Mouse (Mus musculus) thymus, adult 18-20 months (tissue): Measurements from ENCODE around the gene Sec24c.

Source experiments
- DNase-seq, 2 experiments: peaks; one replicate each; pipeline ENCODE4 v3.0.0; 2022; ENCODE audit warnings: mixed read lengths in 2 of 2

Gene Sec24c

DNA sequence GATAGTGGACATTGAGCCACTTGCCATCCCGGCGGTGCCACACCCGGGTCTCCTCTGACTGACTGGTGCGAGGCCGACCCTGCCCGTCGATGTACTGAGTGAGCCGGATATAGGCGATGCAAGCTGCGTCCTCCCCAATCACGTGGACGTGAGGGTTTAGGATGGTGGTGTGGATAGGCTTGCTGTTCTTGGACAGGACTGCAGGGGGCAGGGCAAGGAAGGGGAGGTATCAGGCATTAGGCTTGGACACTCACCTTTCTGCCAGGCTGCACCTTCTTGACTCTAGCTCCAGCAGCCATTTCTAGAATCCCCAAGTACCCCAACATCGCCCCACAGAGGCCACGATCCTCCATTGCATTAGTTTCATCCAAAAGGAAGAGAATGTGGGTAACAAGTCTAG is 63.2 kb downstream of the Sec24c start:
- no peak for DNase-seq

GRCm38 (mm10) chr14:20738511-20738910 is 64.4 kb downstream of the Sec24c start:
- no peak for DNase-seq

DNA sequence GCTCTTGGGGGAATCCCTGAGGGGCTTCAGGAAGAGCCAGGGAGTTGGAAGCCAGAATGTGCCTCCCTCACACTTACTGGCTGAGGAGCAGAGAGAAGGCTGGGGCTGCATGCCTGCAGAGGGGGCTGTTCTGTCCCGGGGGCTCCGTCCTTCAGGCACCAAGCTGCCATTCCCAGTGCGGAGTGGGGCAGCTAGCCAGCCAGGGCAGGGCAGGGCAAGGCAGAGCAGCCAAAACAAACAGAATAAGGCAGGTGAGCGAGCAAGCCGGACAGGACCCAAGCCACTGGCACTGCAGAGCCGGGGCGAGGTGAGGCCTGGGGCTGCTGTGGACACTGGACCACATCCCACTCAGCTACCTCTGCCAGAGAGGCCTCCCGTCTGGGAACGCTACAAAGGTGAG is 67.2 kb downstream of the Sec24c start:
- no peak for DNase-seq

DNA sequence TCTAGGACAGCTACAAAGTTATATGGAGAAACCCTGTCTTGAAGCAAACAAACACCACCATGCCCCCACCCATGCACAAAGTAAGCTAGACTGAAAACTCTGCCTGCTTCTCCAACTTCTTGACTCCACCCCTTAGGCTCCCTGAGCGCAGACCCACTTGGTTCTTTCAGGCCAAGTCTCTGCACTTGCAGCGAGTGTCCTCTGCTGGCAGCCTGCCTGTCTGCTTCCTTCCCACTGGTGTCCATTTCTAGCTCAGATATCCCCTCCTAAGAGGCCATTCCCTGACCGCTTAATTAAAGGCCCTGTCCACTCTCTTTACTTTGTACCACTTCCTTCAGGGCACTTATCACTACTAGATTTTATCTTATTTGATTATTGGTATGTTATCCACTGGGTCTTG is 69.5 kb downstream of the Sec24c start:
- DNase-seq, result no peak
